Mouse (Mus musculus): Measurements from ENCODE around the gene Myo15b.
A peak's percentile ranks its signal among the peaks of the same experiment; 100 is the strongest.

Myo15b gene

GRCm38 (mm10) chr11:115858354-115858753, at the start of gene Myo15b:
Myo15b (plus strand) TSS chr11:115858406.
- DNase-seq (ENCODE audit: low spot score), result no peak

GRCm38 (mm10) chr11:115808696-115809310, 49.4 kb upstream of the Myo15b start:
- DNase-seq (ENCODE audit: low spot score), result no peak

GRCm38 (mm10) chr11:115809311-115809781, 48.9 kb upstream of the Myo15b start:
- no peak for DNase-seq (ENCODE audit: low spot score)

- DNase-seq (ENCODE audit: low spot score), result peak; percentile 40
Measured at GRCm38 (mm10) chr11:115810377-115810776, 47.8 kb upstream of the Myo15b start.

- no peak for DNase-seq (ENCODE audit: low spot score)
Measured at GRCm38 (mm10) chr11:115811381-115812093, 46.7 kb upstream of the Myo15b start.

- DNase-seq (ENCODE audit: low spot score), result no peak
Measured at GRCm38 (mm10) chr11:115812095-115812494, 46.1 kb upstream of the Myo15b start.

GRCm38 (mm10) chr11:115812533-115813420, 45.4 kb upstream of the Myo15b start:
- DNase-seq (ENCODE audit: low spot score), result no peak

- DNase-seq (ENCODE audit: low spot score), result peak; percentile 94
Measured at GRCm38 (mm10) chr11:115813507-115814296, 44.5 kb upstream of the Myo15b start, which contains the start of gene Caskin2. Caskin2 (minus strand) TSS chr11:115813639.

- DNase-seq (ENCODE audit: low spot score), result peak; percentile 91
Measured at GRCm38 (mm10) chr11:115814605-115815450, 43.4 kb upstream of the Myo15b start, which contains the start of gene Tsen54. Tsen54 (plus strand) TSS chr11:115814724.

- DNase-seq (ENCODE audit: low spot score), result no peak
Measured at GRCm38 (mm10) chr11:115817331-115817730, 40.9 kb upstream of the Myo15b start.

- no peak for DNase-seq (ENCODE audit: low spot score)
Measured at GRCm38 (mm10) chr11:115819915-115820623, 38.1 kb upstream of the Myo15b start.

GRCm38 (mm10) chr11:115821001-115821400, 37.2 kb upstream of the Myo15b start:
- DNase-seq (ENCODE audit: low spot score), result no peak

- DNase-seq (ENCODE audit: low spot score), result peak; percentile 87
Measured at GRCm38 (mm10) chr11:115823774-115824740, 34.1 kb upstream of the Myo15b start, which contains the start of gene Llgl2. Llgl2 (plus strand) TSS chr11:115824049.

- no peak for DNase-seq (ENCODE audit: low spot score)
Measured at GRCm38 (mm10) chr11:115824813-115825212, 33.4 kb upstream of the Myo15b start.

- DNase-seq (ENCODE audit: low spot score), result no peak
Measured at GRCm38 (mm10) chr11:115826487-115826886, 31.7 kb upstream of the Myo15b start.

GRCm38 (mm10) chr11:115827624-115828023, 30.6 kb upstream of the Myo15b start:
- DNase-seq (ENCODE audit: low spot score), result no peak

- no peak for DNase-seq (ENCODE audit: low spot score)
Measured at GRCm38 (mm10) chr11:115829036-115829435, 29.2 kb upstream of the Myo15b start.

GRCm38 (mm10) chr11:115830550-115831325, 27.5 kb upstream of the Myo15b start:
- peak; percentile 34 for DNase-seq (ENCODE audit: low spot score)
